Mouse (Mus musculus) frontal cortex, postnatal 36 days (tissue): ENCODE results near the gene Zfp933.
"Not testable (repeated sequence)": the region's sequence is repeated elsewhere in the genome, so short reads cannot be mapped to it uniquely, and the experiment has no call there.

Experiments
- DNase-seq, 2 experiments: peaks; one replicate each; pipeline ENCODE4 v3.0.0; 2022; ENCODE audit warnings: low spot score in 2 of 2

The Zfp933 gene

GRCm38 (mm10) chr4:147847614-147848583 lies at the start of gene Zfp933:
Gene Zfp933 (minus strand): TSS chr4:147848366.
- DNase-seq = peak; percentile 70 to 89

- DNase-seq = peak in 1 of 2 experiments; percentile 55
Measured at GRCm38 (mm10) chr4:147897348-147897747, 49.2 kb upstream of the Zfp933 start.

- DNase-seq = no peak
Measured at GRCm38 (mm10) chr4:147896411-147896810, 48.2 kb upstream of the Zfp933 start.

- DNase-seq = no peak
Measured at GRCm38 (mm10) chr4:147895815-147896330, 47.7 kb upstream of the Zfp933 start.

- no peak for DNase-seq
Measured at GRCm38 (mm10) chr4:147890341-147890740, 42.2 kb upstream of the Zfp933 start.

GRCm38 (mm10) chr4:147888237-147888636 lies 40.1 kb upstream of the Zfp933 start:
- DNase-seq = no peak

- DNase-seq = no peak
Measured at GRCm38 (mm10) chr4:147887277-147887676, 39.1 kb upstream of the Zfp933 start.

- no peak for DNase-seq
Measured at GRCm38 (mm10) chr4:147886158-147886557, 38.0 kb upstream of the Zfp933 start.

- no peak for DNase-seq
Measured at GRCm38 (mm10) chr4:147884138-147884537, 36.0 kb upstream of the Zfp933 start.

GRCm38 (mm10) chr4:147883041-147883440 lies 34.9 kb upstream of the Zfp933 start:
- DNase-seq = no peak

GRCm38 (mm10) chr4:147881792-147882191 lies 33.6 kb upstream of the Zfp933 start:
- no peak for DNase-seq

- no peak for DNase-seq
Measured at GRCm38 (mm10) chr4:147879865-147880264, 31.7 kb upstream of the Zfp933 start.

GRCm38 (mm10) chr4:147879456-147879855 lies 31.3 kb upstream of the Zfp933 start:
- no peak for DNase-seq

- DNase-seq = no peak
Measured at GRCm38 (mm10) chr4:147878537-147878936, 30.4 kb upstream of the Zfp933 start.

GRCm38 (mm10) chr4:147875852-147876575 lies 27.8 kb upstream of the Zfp933 start:
- DNase-seq = no peak

- DNase-seq = no peak
Measured at GRCm38 (mm10) chr4:147869238-147869637, 21.1 kb upstream of the Zfp933 start.

GRCm38 (mm10) chr4:147868450-147869031 lies 20.4 kb upstream of the Zfp933 start, which contains the start of the genes Miip and Fv1:
Gene Miip (minus strand): TSS chr4:147868816.
Gene Fv1 (plus strand): TSS chr4:147868979.
- peak; percentile 94 to 98 for DNase-seq

- DNase-seq = no peak
Measured at GRCm38 (mm10) chr4:147867563-147868449, 19.6 kb upstream of the Zfp933 start.

- not testable (repeated sequence) for DNase-seq
Measured at GRCm38 (mm10) chr4:147866793-147867192, 18.6 kb upstream of the Zfp933 start.

- DNase-seq = no peak
Measured at GRCm38 (mm10) chr4:147866056-147866455, 17.9 kb upstream of the Zfp933 start.

GRCm38 (mm10) chr4:147865651-147866050 lies 17.5 kb upstream of the Zfp933 start:
- DNase-seq = no peak
